Mouse (Mus musculus): ENCODE results near the gene Msn.

DNA sequence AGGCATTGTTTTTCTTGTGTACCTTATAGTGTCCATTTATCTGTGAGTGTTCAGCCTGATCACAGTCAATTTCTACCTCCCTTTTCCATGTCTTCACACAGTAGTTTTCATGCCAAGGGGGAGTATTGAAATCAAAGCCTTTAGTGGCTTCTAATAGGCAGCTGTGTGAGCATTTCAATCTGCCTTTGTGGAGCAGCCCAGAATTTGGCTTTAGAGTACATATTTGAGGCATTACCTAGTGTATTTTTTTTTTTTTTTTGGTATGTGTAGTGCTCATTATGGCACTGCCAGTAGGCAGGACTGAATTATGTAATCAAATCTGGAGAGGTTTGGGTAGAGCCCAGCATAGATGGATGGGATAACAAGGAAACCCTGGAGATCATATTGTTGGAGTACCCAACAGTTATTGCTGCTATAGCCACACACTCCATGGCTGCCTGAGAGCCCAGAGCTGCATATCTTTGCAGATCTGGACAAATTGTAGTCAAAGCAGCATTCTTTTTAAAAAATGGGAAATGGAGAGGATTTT is 17.3 kb downstream of the Msn start:
- TF ChIP-seq POLR2A (IDR thresholded peaks at IDR 0.05; ENCODE audit: low read depth, low read length), result no peak
- no peak for TF ChIP-seq CTCF (IDR thresholded peaks at IDR 0.05; ENCODE audit: extremely low read depth, insufficient read depth, insufficient read length, insufficient replicate concordance)

All from spleen, adult 2 months (tissue).